Mouse (Mus musculus) granulocyte monocyte progenitor cell, adult 5-6 weeks (primary cell): Measurements from ENCODE around the gene 2610318N02Rik. TPM values are rescaled to one million over a fixed set of nuclear protein-coding genes. Genes with fewer than 3 reads are reported as not detected.

Experiments
- total RNA-seq, 2 experiments: library from RNA; stranded (forward) in 1 of 2; stranded (reverse) in 1 of 2; fragments of 200-712, 200-1000 nt in 1 of 2; fragments of >200 nt in 1 of 2; fragmentation: Nextera tagmentation in 1 of 2; gene quantifications; 2 replicates each; pipeline ENCODE4 v1.2.3; 2014 to 2017

The 2610318N02Rik gene
- total RNA-seq, 2 experiments from 2014 or later: 23.5 to 50.1 TPM

Other genes with a start within 250 kb of the 2610318N02Rik start
- gene Ppm1f, start 228.7 kb downstream of the 2610318N02Rik start, total RNA-seq (2014; fragmentation: Nextera tagmentation): 37.5 and 40.1 TPM in 2 replicates
- gene Ppm1f, start 228.7 kb downstream of the 2610318N02Rik start, total RNA-seq (2017): 50.9 and 52.1 TPM in 2 replicates
- gene Mapk1, start 141.8 kb downstream of the 2610318N02Rik start, total RNA-seq (2014; fragmentation: Nextera tagmentation): 119 and 120 TPM in 2 replicates
- 129 and 130 TPM in 2 replicates for gene Mapk1, start 141.8 kb downstream of the 2610318N02Rik start, total RNA-seq (2017)
- 5.8 TPM in 1 of 2 replicates, not detected in the other for gene Ypel1, start 55.5 kb downstream of the 2610318N02Rik start, total RNA-seq (2014; fragmentation: Nextera tagmentation)
- 1.4 and 2.8 TPM in 2 replicates for gene Ypel1, start 55.5 kb downstream of the 2610318N02Rik start, total RNA-seq (2017)
- gene Ppil2, start 13.9 kb downstream of the 2610318N02Rik start, total RNA-seq (2014; fragmentation: Nextera tagmentation): 71.2 and 96.8 TPM in 2 replicates
- gene Ppil2, start 13.9 kb downstream of the 2610318N02Rik start, total RNA-seq (2017): 92.8 and 93.5 TPM in 2 replicates
- gene Sdf2l1, start 7.2 kb upstream of the 2610318N02Rik start, total RNA-seq (2014; fragmentation: Nextera tagmentation): 163 and 168 TPM in 2 replicates
- gene Sdf2l1, start 7.2 kb upstream of the 2610318N02Rik start, total RNA-seq (2017): 202 and 226 TPM in 2 replicates
- gene Ydjc, start 19.5 kb upstream of the 2610318N02Rik start, total RNA-seq (2014; fragmentation: Nextera tagmentation): 19.4 and 28.6 TPM in 2 replicates
- 26.5 and 41.3 TPM in 2 replicates for gene Ydjc, start 19.5 kb upstream of the 2610318N02Rik start, total RNA-seq (2017)
- gene Ccdc116, start 22.1 kb upstream of the 2610318N02Rik start, total RNA-seq (2014; fragmentation: Nextera tagmentation): 3.7 and 7.8 TPM in 2 replicates
- gene Ccdc116, start 22.1 kb upstream of the 2610318N02Rik start, total RNA-seq (2017): 1.0 and 3.0 TPM in 2 replicates
- 213 and 244 TPM in 2 replicates for gene Ube2l3, start 77.5 kb upstream of the 2610318N02Rik start, total RNA-seq (2014; fragmentation: Nextera tagmentation)
- 110 and 124 TPM in 2 replicates for gene Ube2l3, start 77.5 kb upstream of the 2610318N02Rik start, total RNA-seq (2017)
- 0.92 and 1.6 TPM in 2 replicates for gene Rimbp3, start 83.4 kb upstream of the 2610318N02Rik start, total RNA-seq (2014; fragmentation: Nextera tagmentation)
- gene Rimbp3, start 83.4 kb upstream of the 2610318N02Rik start, total RNA-seq (2017): 0.34 and 0.88 TPM in 2 replicates
- gene Hic2, start 108.4 kb upstream of the 2610318N02Rik start, total RNA-seq (2014; fragmentation: Nextera tagmentation): 2.3 and 5.0 TPM in 2 replicates
- gene Hic2, start 108.4 kb upstream of the 2610318N02Rik start, total RNA-seq (2017): 2.0 and 2.4 TPM in 2 replicates
- 9.2 and 10.0 TPM in 2 replicates for gene Tmem191c, start 150.9 kb upstream of the 2610318N02Rik start, total RNA-seq (2014; fragmentation: Nextera tagmentation)
- 5.4 and 5.6 TPM in 2 replicates for gene Tmem191c, start 150.9 kb upstream of the 2610318N02Rik start, total RNA-seq (2017)
- gene Serpind1, start 206.2 kb upstream of the 2610318N02Rik start, total RNA-seq (2014; fragmentation: Nextera tagmentation): not detected in 2 replicates
- gene Serpind1, start 206.2 kb upstream of the 2610318N02Rik start, total RNA-seq (2017): not detected in 2 replicates